Mouse (Mus musculus) kidney, adult 2 months (tissue): ENCODE results near the gene Timm17b. TPM values are rescaled to one million over a fixed set of nuclear protein-coding genes. Genes with fewer than 3 reads are reported as not detected.

Experiments
- DNase-seq: peaks from one replicate; pipeline ENCODE4 v3.0.0; 2021
- H3K27ac ChIP-seq: fragments of 200-500 bp; 2 replicates; pipeline ENCODE4 v1.5.1; 2012; ENCODE audit warnings: low read depth, low read length, control low read depth, inconsistent platforms; ENCODE audit not compliant: insufficient read depth
- H3K27me3 ChIP-seq: fragments of 200-500 bp; replicated peaks from 2 replicates; pipeline ENCODE4 v1.6.1; 2012; ENCODE audit warnings: mild to moderate bottlenecking, moderate library complexity, low read length, inconsistent platforms; ENCODE audit not compliant: control insufficient read depth, insufficient read depth
- H3K36me3 ChIP-seq: fragments of 200-500 bp; 2 replicates; pipeline ENCODE4 v1.6.1; 2012; ENCODE audit warnings: mild to moderate bottlenecking, moderate library complexity, low read length, inconsistent platforms; ENCODE audit not compliant: control insufficient read depth, insufficient read depth
- H3K4me1 ChIP-seq: fragments of 200-500 bp; 2 replicates; pipeline ENCODE4 v1.6.1; 2011; ENCODE audit warnings: low read length; ENCODE audit not compliant: control insufficient read depth, insufficient read depth
- H3K4me3 ChIP-seq: fragments of 200-500 bp; 2 replicates; pipeline ENCODE4 v1.5.1; 2011; ENCODE audit warnings: mild to moderate bottlenecking, low read depth, low read length, control low read depth; ENCODE audit not compliant: insufficient read depth
- CTCF ChIP-seq: fragments of 200-500 bp; conservative IDR thresholded peaks from 2 replicates; pipeline ENCODE4 v1.5.1; 2011; ENCODE audit warnings: low read depth, mild to moderate bottlenecking, control low read depth, low read length, moderate library complexity, mixed read lengths; ENCODE audit not compliant: insufficient read depth, insufficient read length
- POLR2A ChIP-seq: fragments of 200-500 bp; IDR thresholded peaks from one replicate; pipeline ENCODE4 v1.6.1; 2011; ENCODE audit warnings: low read depth, low read length, control low read depth
- WGBS: fragments of 180-500 bp; shearing (Covaris S2); methylation state at CpG from one replicate; pipeline ENCODE4 v1.1.7; 2018; 5-methylcytosine and 5-hydroxymethylcytosine counted together
- polyA plus RNA-seq: library from polyadenylated mRNA; depleted of rRNA; stranded (reverse); fragments of >200 nt; gene quantifications from 2 replicates; pipeline ENCODE4 v1.2.3, GENCODE M21; 2012

The Timm17b gene
- polyA plus RNA-seq, 1 experiment: 60.9 TPM

- no peak overlapping the region for H3K27ac ChIP-seq
- no peak overlapping the region for H3K4me3 ChIP-seq
- H3K36me3 ChIP-seq: no peaks in the 10 kb centered on the region; the same call in 1 of the 2 replicates
- no peaks in the 10 kb centered on the region for H3K27me3 ChIP-seq
- 89% methylated on average over 1 of the region's 1 CpGs for WGBS
- TF ChIP-seq POLR2A: no peak
- TF ChIP-seq CTCF: no peak
- DNase-seq: no peak
- no peaks in the 10 kb centered on the region for H3K4me1 ChIP-seq
Observed at GRCm38 (mm10) chrX:7867141-7867540, 32.0 kb upstream of the Timm17b start.

- no peak overlapping the region for H3K4me3 ChIP-seq
- TF ChIP-seq CTCF (no peak), POLR2A (no peak)
- no peaks in the 10 kb centered on the region for H3K4me1 ChIP-seq
- no peak for DNase-seq
- H3K27me3 ChIP-seq: no peaks in the 10 kb centered on the region
- no peaks in the 10 kb centered on the region; the same call in 1 of the 2 replicates for H3K36me3 ChIP-seq
- H3K27ac ChIP-seq: no peak overlapping the region
- whole genome bisulfite sequencing: 57% methylated on average over 2 of the region's 2 CpGs
Observed at GRCm38 (mm10) chrX:7868506-7868905, 30.7 kb upstream of the Timm17b start.

GRCm38 (mm10) chrX:7869826-7870225, 29.3 kb upstream of the Timm17b start:
- 56% methylated on average over 3 of the region's 3 CpGs for WGBS
- no peaks in the 10 kb centered on the region for H3K4me1 ChIP-seq
- no peaks in the 10 kb centered on the region for H3K27me3 ChIP-seq
- H3K27ac ChIP-seq: no peak overlapping the region
- no peak overlapping the region for H3K4me3 ChIP-seq
- TF ChIP-seq CTCF (no peak), POLR2A (no peak)
- no peak for DNase-seq
- no peaks in the 10 kb centered on the region; the same call in 1 of the 2 replicates for H3K36me3 ChIP-seq

- H3K4me3 ChIP-seq: peak within 1 kb of the TSS; percentile 73
- H3K36me3 ChIP-seq: no peaks in the 10 kb centered on the region
- H3K4me1 ChIP-seq: no peaks in the 10 kb centered on the region
- 4% methylated on average over 28 of the region's 38 CpGs for WGBS
- no peaks in the 10 kb centered on the region for H3K27me3 ChIP-seq
- TF ChIP-seq POLR2A (no peak), CTCF (no peak)
- H3K27ac ChIP-seq: peak within 1 kb of the TSS; percentile 16; the same call in 1 of the 2 replicates
- peak; percentile 93 for DNase-seq
Observed at GRCm38 (mm10) chrX:7878007-7878419, 21.1 kb upstream of the Timm17b start, which contains the start of gene Pim2. Pim2 (plus strand) TSS chrX:7878262.

GRCm38 (mm10) chrX:7878495-7878894, 20.7 kb upstream of the Timm17b start:
- Histone ChIP-seq H3K27ac (no peak overlapping the region), H3K36me3 (no peaks in the 10 kb centered on the region), H3K4me1 (no peaks in the 10 kb centered on the region), H3K4me3 (peak overlapping the region; percentile 73), H3K27me3 (no peaks in the 10 kb centered on the region)
- WGBS: under 1% methylated on average over 21 of the region's 21 CpGs
- no peak for TF ChIP-seq CTCF
- no peak for TF ChIP-seq POLR2A
- DNase-seq: no peak

- no peaks in the 10 kb centered on the region for H3K4me1 ChIP-seq
- TF ChIP-seq POLR2A (no peak), CTCF (peak; percentile 51)
- WGBS: 3% methylated on average over 11 of the region's 11 CpGs
- no peak overlapping the region for H3K4me3 ChIP-seq
- no peaks in the 10 kb centered on the region for H3K36me3 ChIP-seq
- peak; percentile 77 for DNase-seq
- no peak overlapping the region for H3K27ac ChIP-seq
- H3K27me3 ChIP-seq: no peaks in the 10 kb centered on the region
Observed at GRCm38 (mm10) chrX:7879819-7880218, 19.3 kb upstream of the Timm17b start.

GRCm38 (mm10) chrX:7883841-7884567, 15.2 kb upstream of the Timm17b start, which contains the start of gene Slc35a2:
Slc35a2 (plus strand) TSS chrX:7884028.
- peak; percentile 96 for DNase-seq
- H3K4me3 ChIP-seq: peak within 1 kb of the TSS; percentile 100
- no peaks in the 10 kb centered on the region for H3K4me1 ChIP-seq
- WGBS: under 1% methylated on average over 49 of the region's 49 CpGs
- H3K27ac ChIP-seq: peak within 1 kb of the TSS; percentile 93
- TF ChIP-seq CTCF: 0 out of 2 replicates have a peak, but pooled peaks have one; percentile 7
- TF ChIP-seq POLR2A: peak; percentile 36
- no peaks in the 10 kb centered on the region for H3K36me3 ChIP-seq
- no peaks in the 10 kb centered on the region for H3K27me3 ChIP-seq
